ENCODE assay signal across 8 mouse cellular contexts in genomic region chr4:134766277-134766676, GRCm38 (mm10). TPM values are rescaled to one million over a fixed set of nuclear protein-coding genes. Genes with fewer than 3 reads are reported as not detected.
DNase-seq lines count a peak whose midpoint lies in the region; ATAC-seq lines count a peak whose summit lies in the region.

No protein-coding gene starts in this region.

- H3K9me3 ChIP-seq in heart, embryonic 11.5 days (replicated peaks; ENCODE audit: control insufficient read depth, low read length), result no peaks in the 10 kb centered on the region
- H3K9me3 ChIP-seq in midbrain, embryonic 11.5 days (ENCODE audit: control insufficient read depth, low read length), result no peaks in the 10 kb centered on the region
- no peaks in the 10 kb centered on the region for H3K9me3 ChIP-seq in midbrain, embryonic 16.5 days (replicated peaks; ENCODE audit: control insufficient read depth, low read length, poor library complexity, severe bottlenecking)
- no peaks in the 10 kb centered on the region for H3K9me3 ChIP-seq in limb, embryonic 10.5 days (replicated peaks)
- no peaks in the 10 kb centered on the region for H3K9me3 ChIP-seq in stomach, embryonic 14.5 days (ENCODE audit: control insufficient read depth, low read depth, low read length)

- peak overlapping the region; percentile 87 for H3K4me3 ChIP-seq in heart, embryonic 11.5 days (ENCODE audit: low read depth, low read length)
- no peak overlapping the region for H3K4me3 ChIP-seq in midbrain, embryonic 11.5 days (ENCODE audit: low read depth, low read length)
- H3K4me3 ChIP-seq in midbrain, embryonic 16.5 days (ENCODE audit: low read depth, low read length), result no peak overlapping the region
- H3K4me3 ChIP-seq in limb, embryonic 10.5 days, result peak overlapping the region; percentile 82; the same call in 1 of the 2 replicates
- H3K4me3 ChIP-seq in stomach, embryonic 14.5 days (ENCODE audit: low read depth, low read length), result peak overlapping the region; percentile 75

- H3K27me3 ChIP-seq in heart, embryonic 11.5 days (ENCODE audit: control insufficient read depth, insufficient read depth, low read length), result no peaks in the 10 kb centered on the region
- peaks cover 29% of the 10 kb centered on the region for H3K27me3 ChIP-seq in midbrain, embryonic 11.5 days (ENCODE audit: control insufficient read depth, insufficient read depth, low read length)
- peaks cover 37% of the 10 kb centered on the region for H3K27me3 ChIP-seq in midbrain, embryonic 16.5 days (ENCODE audit: control insufficient read depth, insufficient read depth, low read depth, low read length)
- peaks cover 50% of the 10 kb centered on the region for H3K27me3 ChIP-seq in limb, embryonic 10.5 days (ENCODE audit: low read depth, poor library complexity, severe bottlenecking)
- no peaks in the 10 kb centered on the region for H3K27me3 ChIP-seq in stomach, embryonic 14.5 days (ENCODE audit: control insufficient read depth, insufficient read depth, low read length)

- H3K27ac ChIP-seq in heart, embryonic 11.5 days (ENCODE audit: low read depth, low read length), result no peak overlapping the region
- H3K27ac ChIP-seq in midbrain, embryonic 11.5 days (ENCODE audit: low read depth, low read length), result no peak overlapping the region
- no peak overlapping the region for H3K27ac ChIP-seq in midbrain, embryonic 16.5 days (ENCODE audit: low read length)
- no peak overlapping the region for H3K27ac ChIP-seq in limb, embryonic 10.5 days
- no peak overlapping the region for H3K27ac ChIP-seq in stomach, embryonic 14.5 days (ENCODE audit: low read length)

- H3K4me2 ChIP-seq in heart, embryonic 11.5 days, result peak overlapping the region; percentile 95
- H3K4me2 ChIP-seq in midbrain, embryonic 11.5 days, result no peak overlapping the region
- no peak overlapping the region; the same call in 1 of the 2 replicates for H3K4me2 ChIP-seq in midbrain, embryonic 16.5 days (ENCODE audit: low read length)
- H3K4me2 ChIP-seq in stomach, embryonic 14.5 days (replicated peaks; ENCODE audit: low read depth, low read length), result peak overlapping the region; percentile 94

- no peaks in the 10 kb centered on the region for H3K36me3 ChIP-seq in heart, embryonic 11.5 days (ENCODE audit: control insufficient read depth, insufficient read depth, low read length)
- no peaks in the 10 kb centered on the region for H3K36me3 ChIP-seq in midbrain, embryonic 11.5 days (ENCODE audit: control insufficient read depth, insufficient read depth, low read length)
- H3K36me3 ChIP-seq in midbrain, embryonic 16.5 days (ENCODE audit: control insufficient read depth, insufficient read depth, low read length), result no peaks in the 10 kb centered on the region
- no peaks in the 10 kb centered on the region for H3K36me3 ChIP-seq in limb, embryonic 10.5 days
- no peaks in the 10 kb centered on the region for H3K36me3 ChIP-seq in stomach, embryonic 14.5 days (ENCODE audit: control insufficient read depth, insufficient read depth, low read length)

- 61% methylated on average over 6 of the region's 6 CpGs for WGBS in heart, embryonic 11.5 days (ENCODE audit: insufficient replicate concordance)
- 77% methylated on average over 6 of the region's 6 CpGs for WGBS in midbrain, embryonic 11.5 days
- 69% methylated on average over 6 of the region's 6 CpGs for WGBS in midbrain, embryonic 16.5 days
- 73% methylated on average over 6 of the region's 6 CpGs for WGBS in limb, embryonic 10.5 days
- WGBS in stomach, embryonic 14.5 days, result 76% methylated on average over 6 of the region's 6 CpGs

- ATAC-seq in heart, embryonic 11.5 days (replicated peaks; ENCODE audit: insufficient number of reproducible peaks, low FRiP score, low TSS enrichment), result no peak
- no peak for ATAC-seq in midbrain, embryonic 11.5 days (ENCODE audit: low FRiP score)
- no peak for ATAC-seq in midbrain, embryonic 16.5 days
- no peak for ATAC-seq in stomach, embryonic 14.5 days (ENCODE audit: insufficient number of reproducible peaks, insufficient read depth, low FRiP score, low read depth)

- peaks cover 48% of the 10 kb centered on the region for H3K4me1 ChIP-seq in heart, embryonic 11.5 days (ENCODE audit: control insufficient read depth, insufficient read depth, low read length)
- peaks cover 11% of the 10 kb centered on the region for H3K4me1 ChIP-seq in midbrain, embryonic 11.5 days (ENCODE audit: control insufficient read depth, insufficient read depth, low read length)
- H3K4me1 ChIP-seq in midbrain, embryonic 16.5 days (ENCODE audit: control insufficient read depth, insufficient read depth, low read length), result peaks cover 10% of the 10 kb centered on the region
- H3K4me1 ChIP-seq in limb, embryonic 10.5 days, result peaks cover 57% of the 10 kb centered on the region
- peaks cover 24% of the 10 kb centered on the region; the same call in 1 of the 2 replicates for H3K4me1 ChIP-seq in stomach, embryonic 14.5 days (ENCODE audit: control insufficient read depth, insufficient read depth, low read length)

- peak overlapping the region; percentile 88; the same call in 1 of the 2 replicates for H3K9ac ChIP-seq in heart, embryonic 11.5 days (ENCODE audit: low read depth, low read length)
- no peak overlapping the region for H3K9ac ChIP-seq in midbrain, embryonic 11.5 days (ENCODE audit: low read length)
- H3K9ac ChIP-seq in midbrain, embryonic 16.5 days (ENCODE audit: low read depth, low read length), result no peak overlapping the region
- no peak overlapping the region for H3K9ac ChIP-seq in stomach, embryonic 14.5 days (replicated peaks; ENCODE audit: low read depth, low read length)

- DNase-seq in heart, adult 11 months, result no peak
- peak; percentile 76 for DNase-seq in midbrain, embryonic 11.5 days (ENCODE audit: low spot score, missing footprints)
- no peak for DNase-seq in limb, embryonic 10.5 days (ENCODE audit: low spot score)
- DNase-seq in thymus, postnatal 14 days, result no peak
- no peak for DNase-seq in retina, embryonic 14.5 days (ENCODE audit: low spot score)

RNA-seq across cellular contexts. Expression of gene Ldlrap1, which starts 1.5 kb away (rescaled TPM):
- 11.4 and 13.5 TPM in 2 replicates for polyA plus RNA-seq in heart, embryonic 11.5 days (2014; fragmentation: Nextera tagmentation; extraction: Ambion mirVana)
- polyA plus RNA-seq in midbrain, embryonic 11.5 days (2014; fragmentation: Nextera tagmentation; extraction: Ambion mirVana), result 4.8 and 5.7 TPM in 2 replicates
- polyA plus RNA-seq in midbrain, embryonic 16.5 days (2015; fragmentation: Nextera tagmentation; extraction: Ambion mirVana), result 2.1 and 2.4 TPM in 2 replicates
- polyA plus RNA-seq in limb, embryonic 10.5 days (2016; fragmentation: Nextera tagmentation; extraction: Ambion mirVana), result 14.4 and 20.4 TPM in 2 replicates
- polyA plus RNA-seq in stomach, embryonic 14.5 days (2014; fragmentation: Nextera tagmentation; extraction: Ambion mirVana), result 18.9 and 20.3 TPM in 2 replicates

Comparison
In these comparisons a context has a peak if more than half of its experiments do, and no peak if none do; other contexts are left out.
1. H3K4me2 ChIP-seq: peak in heart, embryonic 11.5 days (single experiment) and stomach, embryonic 14.5 days (single experiment); none in midbrain, embryonic 11.5 days (single experiment) and midbrain, embryonic 16.5 days (single experiment).
2. H3K4me3 ChIP-seq: peak in heart, embryonic 11.5 days (single experiment), limb, embryonic 10.5 days (single experiment) and stomach, embryonic 14.5 days (single experiment); none in midbrain, embryonic 11.5 days (single experiment) and midbrain, embryonic 16.5 days (single experiment).